Mouse (Mus musculus): Measurements from ENCODE around the gene Zmynd12. TPM values are rescaled to one million over a fixed set of nuclear protein-coding genes. Genes with fewer than 3 reads are reported as not detected.

The Zmynd12 gene
- total RNA-seq, 2 experiments from 2014 or later = 1.9 to 2.6 TPM

Other genes starting within 250 kb of the Zmynd12 start
- 10 to 100 TPM; 13.5 to 15.9 TPM for gene Zfp691, start 248.6 kb upstream of the Zmynd12 start, total RNA-seq (2021)
- 1 to 10 TPM; 4.9 to 7.5 TPM for gene Ermap, start 232.8 kb upstream of the Zmynd12 start, total RNA-seq (2021)
- gene Svbp, start 227.5 kb upstream of the Zmynd12 start, total RNA-seq (2021) = 10 to 100 TPM; 24.6 to 27.8 TPM
- gene Tmem269, start 204.6 kb upstream of the Zmynd12 start, total RNA-seq (2021) = under 1 TPM; 0.27 to 0.39 TPM
- gene AU022252, start 190.1 kb upstream of the Zmynd12 start, total RNA-seq (2021) = 10 to 100 TPM; 24.9 to 25.6 TPM
- 10 to 100 TPM; 26.2 to 29.3 TPM for gene P3h1, start 189.9 kb upstream of the Zmynd12 start, total RNA-seq (2021)
- gene Cldn19, start 167.4 kb upstream of the Zmynd12 start, total RNA-seq (2021) = under 1 TPM; 0.54 to 0.64 TPM
- gene Ybx1, start 128.2 kb upstream of the Zmynd12 start, total RNA-seq (2021) = 100 to 1,000 TPM; 521 to 559 TPM
- gene Ppih, start 102.3 kb upstream of the Zmynd12 start, total RNA-seq (2021) = 10 to 100 TPM; 20.3 to 26.3 TPM
- gene Ccdc30, start 7.3 kb upstream of the Zmynd12 start, total RNA-seq (2021) = 10 to 100 TPM in 1 of 2 experiments, 1 to 10 TPM in 1; 6.7 to 10.5 TPM
- gene Ppcs, start 394 bp upstream of the Zmynd12 start, total RNA-seq (2021) = 10 to 100 TPM; 28.8 to 33.2 TPM
- 1 to 10 TPM in 1 of 2 experiments, under 1 TPM in 1; 0.60 to 1.2 TPM for gene Rimkla, start 69.8 kb downstream of the Zmynd12 start, total RNA-seq (2021)
- gene Foxj3, start 114.2 kb downstream of the Zmynd12 start, total RNA-seq (2021) = 10 to 100 TPM; 29.8 to 39.3 TPM
- 10 to 100 TPM; 10.1 to 13.0 TPM for gene Frg2f1, start 116.7 kb downstream of the Zmynd12 start, total RNA-seq (2021)
- gene Guca2a, start 214.9 kb downstream of the Zmynd12 start, total RNA-seq (2021) = not detected
- gene Guca2b, start 236.1 kb downstream of the Zmynd12 start, total RNA-seq (2021) = not detected